Mouse (Mus musculus): ENCODE results near the gene Chat.

The Chat gene

DNA sequence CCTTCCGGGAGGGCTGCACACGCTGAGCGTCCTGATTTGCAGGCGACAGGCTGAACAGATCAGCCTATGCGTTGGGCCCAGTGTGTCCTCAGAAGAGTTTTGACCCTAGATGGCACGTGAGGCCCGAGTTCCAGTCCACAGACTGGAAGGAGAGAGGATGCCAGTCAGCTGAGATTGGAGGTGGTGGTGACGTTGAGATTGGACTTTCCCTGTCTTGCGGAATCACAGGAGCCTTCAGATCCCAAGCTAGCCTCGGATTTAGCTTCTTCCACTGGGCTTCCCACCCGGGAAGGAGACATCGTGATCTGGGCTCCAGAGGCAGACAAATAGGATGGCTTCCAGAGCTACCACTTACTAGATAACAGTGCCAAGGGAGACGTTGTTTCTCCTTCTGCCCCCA lies at the start of gene Chat:
Gene Chat (minus strand): TSS at position 101 of the 400 bp plus-strand sequence.
- DNase-seq (ENCODE audit: low spot score): no peak

DNA sequence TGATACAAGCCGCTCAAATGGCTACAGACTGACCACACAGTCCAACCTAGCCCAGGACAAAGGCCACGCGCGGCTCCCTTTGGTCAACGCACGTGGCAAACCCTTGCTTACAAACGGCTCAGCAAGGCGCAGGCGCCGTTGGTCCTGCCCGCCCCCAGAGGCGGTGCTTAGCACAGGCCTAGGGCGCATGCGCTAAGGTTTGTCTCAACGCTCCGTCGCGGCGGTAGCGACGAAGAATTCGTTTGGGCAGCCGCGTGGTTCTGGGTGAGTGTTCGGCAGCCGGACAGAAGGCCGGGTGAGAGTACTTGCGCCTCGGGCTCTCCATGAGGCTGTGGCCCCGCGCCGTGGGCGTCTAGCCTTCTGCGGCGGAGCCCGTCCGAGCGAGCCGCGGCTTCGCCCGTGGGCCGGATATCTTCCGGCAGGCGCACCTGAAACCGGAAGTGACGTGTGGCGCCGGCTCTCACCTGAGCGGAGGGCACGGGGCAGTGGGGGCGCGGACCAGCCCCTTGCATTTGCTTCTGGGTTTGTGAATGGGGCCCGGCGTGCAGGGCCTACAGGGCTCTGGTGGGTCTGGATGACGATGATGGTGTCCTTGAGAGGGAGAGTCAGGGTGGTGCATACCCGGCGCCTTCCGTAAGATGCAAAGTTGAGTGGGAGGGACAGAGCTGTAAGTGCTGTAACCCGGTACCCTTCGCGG lies 47.7 kb upstream of the Chat start, which contains the start of gene Ercc6:
Gene Ercc6 (plus strand): TSS at position 186 of the 697 bp plus-strand sequence.
- peak; percentile 96 for DNase-seq (ENCODE audit: low spot score)

DNA sequence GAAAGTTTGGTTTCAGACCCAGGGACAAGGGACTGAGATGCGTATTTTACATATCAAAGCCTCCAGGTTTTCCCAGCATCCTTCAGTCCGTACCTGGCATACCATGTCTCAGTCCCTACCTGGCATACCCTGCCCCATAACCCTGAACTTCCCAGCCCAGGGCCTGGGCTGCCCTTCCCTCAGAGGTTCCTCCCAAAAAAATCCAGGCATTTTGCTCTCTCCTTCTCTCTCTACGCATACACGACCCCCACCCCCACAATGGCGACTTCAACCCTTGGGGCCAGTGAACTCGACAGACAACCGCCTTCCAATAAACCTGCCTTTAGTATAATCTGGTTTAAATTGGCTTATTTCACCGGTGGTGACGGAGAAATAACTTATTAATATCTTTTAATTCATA lies 47.1 kb upstream of the Chat start:
- no peak for DNase-seq (ENCODE audit: low spot score)

DNA sequence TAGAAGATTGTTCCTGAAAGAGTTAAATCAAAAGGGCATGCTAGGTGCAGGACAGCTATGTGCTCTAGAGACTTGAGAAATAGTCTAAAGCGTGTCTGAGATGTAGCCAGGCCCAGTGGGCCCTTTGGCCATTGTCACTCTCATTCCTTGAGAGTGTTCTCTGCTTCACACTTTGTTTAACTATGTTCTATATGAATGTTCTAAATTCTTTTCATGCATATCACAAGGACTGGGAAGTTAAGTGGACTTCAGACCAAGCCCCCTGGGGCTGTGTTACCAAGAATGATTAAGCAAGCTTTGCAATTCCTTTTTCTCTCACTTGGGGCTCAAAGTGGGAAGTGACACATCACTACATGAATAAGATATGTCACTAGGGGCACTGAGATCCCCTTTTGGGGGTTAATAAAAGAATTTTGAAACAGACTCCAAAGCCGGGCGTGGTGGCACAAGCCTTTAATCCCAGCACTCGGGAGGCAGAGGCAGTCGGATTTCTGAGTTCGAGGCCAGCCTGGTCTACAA lies 43.7 kb upstream of the Chat start:
- no peak for DNase-seq (ENCODE audit: low spot score)

DNA sequence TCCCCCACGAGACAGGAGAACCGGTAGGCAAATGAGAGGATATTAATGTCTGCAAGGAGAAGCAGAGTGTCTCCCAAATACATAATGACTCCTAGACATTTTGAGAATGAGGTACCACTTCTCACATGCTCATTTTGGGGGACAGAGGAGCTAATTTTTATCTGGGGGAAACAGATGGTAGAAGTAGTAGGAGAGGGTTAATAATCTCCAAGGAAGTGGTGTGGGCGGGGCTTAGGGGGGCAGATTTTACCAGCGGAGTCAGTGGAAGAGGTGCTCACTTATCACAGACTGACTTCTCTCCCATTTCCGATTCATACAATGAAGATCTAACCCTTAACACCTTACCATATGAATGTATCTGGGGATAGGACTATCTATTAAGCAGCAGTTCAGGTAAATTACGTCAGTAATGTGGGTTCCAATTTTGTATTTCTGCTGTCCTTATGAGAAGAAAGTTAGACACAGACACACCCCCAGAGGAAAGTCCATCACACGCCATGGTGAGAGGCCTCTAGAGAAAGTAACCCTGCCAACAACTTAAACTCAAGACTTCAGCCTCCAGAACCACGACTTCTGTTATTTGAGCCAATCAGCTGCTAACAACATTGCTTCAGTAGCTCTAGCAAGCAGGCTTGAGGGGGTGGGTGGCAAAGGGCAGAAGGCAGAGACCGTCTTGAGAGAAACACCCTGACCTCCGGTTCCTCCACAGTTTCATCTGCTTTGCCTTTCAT lies 42.5 kb upstream of the Chat start:
- no peak for DNase-seq (ENCODE audit: low spot score)

DNA sequence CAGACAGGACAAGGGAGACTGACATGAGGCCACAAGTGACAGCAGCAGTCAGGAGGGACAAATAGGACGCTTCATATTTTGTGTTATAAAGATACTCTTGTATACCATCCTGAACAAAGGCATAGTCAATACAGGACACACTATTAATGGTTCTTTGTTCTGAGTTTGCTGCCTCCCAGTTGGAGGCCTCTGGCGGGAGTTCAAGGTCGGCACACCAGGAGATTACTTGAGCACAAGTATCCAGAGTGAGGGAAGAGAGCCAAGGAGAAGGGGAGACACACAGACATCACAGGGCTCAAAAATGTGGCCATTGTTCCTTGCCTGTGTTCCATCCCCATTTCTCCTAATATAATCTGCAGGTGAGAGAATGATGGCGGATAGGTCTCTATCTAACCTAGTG lies 41.4 kb upstream of the Chat start:
- DNase-seq (ENCODE audit: low spot score): no peak

DNA sequence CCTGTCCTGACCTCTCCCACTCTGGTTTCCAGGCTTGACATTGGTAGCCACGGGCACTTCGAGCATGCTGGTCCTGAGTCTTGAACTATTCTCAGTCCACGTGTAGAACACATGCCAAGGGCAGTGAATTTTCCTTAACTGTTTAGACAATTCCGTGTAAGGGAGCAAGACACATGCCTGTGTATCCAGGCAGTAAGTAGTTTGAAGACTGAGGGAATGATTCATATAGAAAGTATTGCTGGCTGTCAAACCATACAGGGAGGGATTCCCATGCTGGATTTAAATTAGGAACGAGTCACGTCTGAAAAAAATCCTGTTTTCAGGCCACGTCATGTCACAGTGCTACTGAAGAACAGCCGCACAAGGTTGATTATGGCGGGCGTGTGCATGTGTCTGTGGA lies 40.5 kb upstream of the Chat start:
- no peak for DNase-seq (ENCODE audit: low spot score)

DNA sequence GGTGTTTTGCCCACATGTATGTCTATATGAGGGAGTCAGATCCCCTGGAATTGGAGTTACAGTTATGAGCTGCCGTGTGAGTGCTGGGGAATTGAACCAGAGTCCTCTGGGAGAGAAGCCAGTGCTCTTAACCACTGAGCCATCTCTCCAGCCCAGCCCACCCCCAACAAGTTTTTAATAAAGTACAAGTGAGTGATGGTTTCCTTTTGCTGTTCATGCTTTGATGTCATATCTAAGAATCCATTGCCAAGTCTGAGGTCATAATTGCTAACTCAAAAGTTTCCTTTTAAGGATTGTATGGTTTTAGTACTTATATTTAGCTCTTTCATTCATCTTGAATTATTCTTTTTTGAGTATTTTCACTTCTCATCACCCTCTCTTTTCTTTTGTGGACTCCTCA lies 38.1 kb upstream of the Chat start:
- no peak for DNase-seq (ENCODE audit: low spot score)

DNA sequence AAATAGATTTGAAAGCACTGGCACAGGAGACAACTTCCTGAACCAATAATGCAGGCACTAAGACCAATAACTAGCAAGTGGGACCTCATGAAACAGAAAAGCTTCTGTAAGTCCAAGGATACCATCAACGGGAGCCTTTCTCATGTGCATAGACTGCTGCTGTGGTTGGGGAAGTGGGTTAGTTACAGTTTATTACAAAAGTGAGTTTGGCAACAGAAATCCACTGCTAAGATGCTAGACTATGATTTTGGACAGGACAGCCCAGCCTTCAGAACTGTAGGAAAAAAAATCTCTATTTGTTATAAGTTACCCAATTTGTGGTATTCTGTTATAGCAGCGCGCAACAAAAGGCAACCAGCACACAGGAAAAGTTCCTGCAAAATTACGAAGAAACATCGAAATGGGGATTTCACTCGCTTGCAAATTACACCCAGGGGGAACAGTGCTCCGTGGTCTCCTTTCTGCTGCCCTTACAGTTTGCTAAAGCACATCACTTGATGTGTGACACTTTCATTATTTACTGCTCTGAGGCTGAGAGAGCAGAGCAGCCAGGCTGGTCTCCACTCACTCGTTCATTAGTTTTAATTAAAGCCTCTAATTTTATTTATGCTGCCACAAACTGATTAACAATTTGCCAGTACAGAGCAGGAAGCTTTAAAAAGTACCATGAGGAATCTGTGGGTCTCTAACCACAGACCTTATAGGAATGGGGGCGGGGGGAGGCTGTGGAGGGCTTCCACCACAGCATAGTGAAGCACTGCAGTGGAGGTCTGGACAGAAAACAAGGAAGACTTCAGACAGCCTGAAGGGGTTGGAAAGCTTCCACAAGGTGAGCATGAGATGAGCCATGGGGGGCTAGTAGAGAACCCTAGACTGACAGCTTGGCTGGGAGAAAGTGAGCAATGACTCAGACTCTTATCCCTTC lies 37.2 kb upstream of the Chat start:
- DNase-seq (ENCODE audit: low spot score): no peak

DNA sequence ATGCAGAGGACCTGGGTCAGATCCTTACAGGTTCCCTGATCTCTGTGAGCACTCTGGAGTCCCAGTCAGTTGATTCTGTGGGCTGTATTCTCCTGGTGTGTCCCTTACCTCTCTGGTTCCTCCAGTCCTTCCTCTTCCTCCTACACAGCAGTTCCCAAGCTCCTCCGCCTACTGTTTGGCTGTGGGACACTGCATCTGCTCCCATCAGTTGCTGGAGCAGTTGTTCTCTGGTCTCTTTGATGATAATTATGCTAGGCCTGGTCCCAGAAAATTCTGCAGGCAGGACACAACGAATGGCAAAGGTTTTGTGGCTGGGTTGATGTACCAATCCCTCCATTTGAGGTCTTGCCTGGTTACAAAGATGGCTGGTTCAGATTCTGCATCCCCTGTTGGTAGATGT lies 35.5 kb upstream of the Chat start:
- DNase-seq (ENCODE audit: low spot score): no peak

DNA sequence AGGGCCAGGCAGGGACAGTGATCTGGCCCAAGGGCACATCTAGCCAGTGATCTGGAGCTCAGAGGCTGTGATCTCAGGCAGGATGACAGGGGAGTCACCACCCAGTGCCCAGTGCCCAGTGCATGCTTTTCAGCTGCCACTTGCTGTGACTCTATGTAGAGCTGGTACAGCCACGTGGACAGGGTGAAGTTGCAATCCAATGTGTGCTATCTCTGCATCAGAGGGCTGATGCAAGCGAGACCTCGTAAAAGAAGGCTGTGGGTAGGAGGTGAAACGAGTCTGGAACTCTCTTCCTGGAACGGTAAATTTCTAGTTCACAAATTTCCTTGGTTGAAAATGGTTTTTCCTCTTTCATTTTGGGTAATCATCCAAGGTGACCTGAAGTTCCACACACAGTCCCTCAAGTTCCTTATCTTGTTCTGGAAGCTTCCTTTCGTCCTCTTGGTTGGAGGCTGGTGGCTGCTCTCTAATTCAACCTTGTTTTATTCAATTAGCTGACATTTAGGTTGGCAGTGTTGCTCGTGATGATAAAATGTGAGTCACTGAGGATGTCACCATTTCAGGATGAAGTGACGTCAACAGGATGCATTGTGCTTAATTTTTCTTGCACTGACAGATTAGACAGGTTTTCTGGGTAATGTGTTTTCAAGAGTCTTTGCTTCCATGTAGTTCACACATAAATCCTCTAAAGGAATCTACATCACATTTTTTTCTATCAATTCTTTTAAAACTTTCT lies 30.5 kb upstream of the Chat start:
- no peak for DNase-seq (ENCODE audit: low spot score)

DNA sequence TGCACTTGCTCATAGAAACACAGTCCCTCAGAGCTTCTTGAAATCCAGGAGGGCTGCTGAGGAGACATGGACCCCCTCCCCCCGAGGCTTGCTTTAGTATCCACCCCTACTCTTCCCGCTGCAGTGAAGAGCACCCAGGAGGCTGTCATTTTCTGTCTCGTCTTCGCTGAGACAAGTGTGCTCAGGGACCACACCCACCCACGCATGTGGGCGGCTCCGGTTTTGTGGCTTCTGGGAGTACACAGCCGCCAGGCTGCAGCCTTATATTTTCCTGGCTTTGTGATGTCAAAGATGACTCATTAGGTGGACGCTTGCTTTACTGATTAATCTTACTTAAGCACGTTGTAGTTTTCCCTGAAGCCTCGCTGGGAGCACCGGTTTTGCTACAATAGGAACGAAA lies 26.7 kb upstream of the Chat start:
- no peak for DNase-seq (ENCODE audit: low spot score)

DNA sequence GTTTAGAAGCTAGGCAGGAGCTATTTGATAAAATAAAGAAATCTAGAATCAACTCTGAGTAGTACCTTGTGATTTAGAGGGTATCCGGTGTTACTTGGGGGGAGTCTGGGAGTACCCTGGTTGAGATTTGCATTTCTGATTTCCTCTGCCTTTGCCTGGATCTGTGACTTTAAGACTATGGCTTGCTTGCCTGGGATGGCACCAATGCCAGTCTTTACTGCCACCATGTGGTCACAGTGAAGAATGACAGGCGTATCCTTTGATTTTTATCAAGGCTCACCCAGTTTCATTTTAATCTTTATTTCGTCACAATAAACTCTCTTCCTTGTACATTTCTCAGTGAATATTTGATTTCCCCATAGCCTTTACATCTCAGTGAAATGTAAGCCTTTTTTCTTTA lies 16.3 kb upstream of the Chat start:
- DNase-seq (ENCODE audit: low spot score): peak; percentile 12

DNA sequence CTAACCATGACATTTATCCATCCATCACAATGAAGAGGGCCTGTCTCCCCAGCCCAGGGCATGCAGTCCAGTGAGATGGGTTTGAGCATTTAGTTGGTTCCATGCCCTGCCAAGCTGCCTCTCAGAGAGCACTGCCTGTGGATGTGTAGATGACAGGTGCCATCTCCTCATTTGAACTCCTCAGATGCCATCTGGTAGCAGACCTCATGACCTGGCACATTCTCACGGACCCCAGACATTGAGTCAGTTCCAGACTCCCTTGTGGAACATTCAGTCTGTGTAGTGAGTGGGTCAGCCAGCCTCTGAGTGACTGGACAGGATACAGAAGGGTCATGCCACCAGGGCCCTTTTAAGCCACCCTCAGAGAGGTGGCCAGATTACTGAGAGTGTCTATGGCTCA lies 11.8 kb upstream of the Chat start:
- no peak for DNase-seq (ENCODE audit: low spot score)

DNA sequence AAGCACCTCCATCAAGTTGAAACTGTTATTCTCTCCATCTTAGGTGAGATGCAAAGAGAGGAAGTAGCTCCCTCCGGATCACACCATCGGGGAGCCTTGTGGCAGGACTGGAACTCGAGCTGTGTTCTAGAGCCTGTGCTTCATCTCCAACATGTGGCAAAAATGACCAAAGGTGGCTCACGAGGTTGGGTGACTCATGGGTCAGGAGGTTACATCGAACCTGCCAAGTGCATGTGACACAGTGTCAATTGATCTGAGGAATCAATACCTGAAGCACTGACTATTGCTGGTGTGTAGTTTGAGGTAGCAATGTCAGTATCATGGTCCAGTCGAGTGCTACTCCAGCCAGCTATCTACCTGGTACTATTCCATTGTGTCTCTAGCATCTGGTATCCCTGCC lies 10.8 kb upstream of the Chat start:
- no peak for DNase-seq (ENCODE audit: low spot score)

DNA sequence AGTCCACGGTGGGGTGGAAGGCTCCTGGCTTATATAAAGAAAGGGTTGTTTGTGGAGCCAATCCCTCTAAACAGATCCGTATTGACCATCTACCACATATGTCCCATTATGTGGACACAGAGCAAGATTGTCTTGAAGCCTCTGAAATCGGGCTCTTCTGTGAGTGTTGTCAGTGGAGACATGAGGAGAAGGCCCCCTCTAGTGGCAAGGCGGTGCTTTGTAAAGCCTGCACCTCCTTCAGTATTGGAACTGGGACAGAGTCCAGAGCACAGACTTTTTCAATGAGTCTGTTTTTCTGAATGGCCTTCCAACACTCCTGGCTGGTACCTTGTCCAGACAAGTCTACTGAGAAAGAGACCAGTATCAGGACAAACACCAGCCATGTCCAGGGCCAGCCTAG lies 7.2 kb upstream of the Chat start:
- DNase-seq (ENCODE audit: low spot score): peak; percentile 30

DNA sequence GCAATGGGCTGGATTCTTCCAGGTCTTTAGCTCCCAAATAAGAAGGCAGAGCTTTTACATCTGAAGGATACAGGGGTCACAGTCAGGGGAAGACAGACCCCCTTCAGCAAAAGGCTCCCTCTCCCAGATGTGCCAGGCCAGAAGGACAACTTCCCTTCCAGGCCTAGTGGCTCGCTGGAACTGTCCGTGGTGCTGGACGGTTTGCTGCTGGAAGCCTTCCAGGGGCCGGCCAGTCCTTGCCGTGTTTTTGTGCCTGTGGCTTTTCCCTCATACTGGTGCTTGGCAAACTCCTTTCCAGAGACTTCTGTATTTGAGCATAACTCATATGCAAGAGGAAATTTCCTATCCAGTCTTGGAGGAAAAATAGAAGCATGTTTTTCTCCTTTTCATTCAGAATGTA lies 1.8 kb upstream of the Chat start:
- DNase-seq (ENCODE audit: low spot score): peak; percentile 54

DNA sequence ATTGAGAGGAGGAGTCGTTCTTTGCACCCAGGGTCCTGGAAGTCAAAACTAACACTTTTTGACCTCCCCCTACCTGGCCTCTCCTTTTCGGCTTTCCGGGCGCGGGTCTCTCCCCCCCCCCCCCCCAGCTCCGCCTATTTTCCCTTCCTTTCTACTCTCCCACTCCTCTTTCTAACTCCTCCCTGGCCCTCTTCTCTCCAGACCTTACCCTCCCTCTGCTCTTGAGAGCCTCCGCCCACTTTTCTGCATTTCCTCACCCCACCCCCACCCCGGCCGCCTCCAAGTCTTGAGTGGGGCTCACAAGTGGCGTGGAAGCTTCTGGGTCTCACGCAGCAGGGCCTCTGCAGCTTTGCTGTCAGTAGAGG lies 301 bp downstream of the Chat start:
- DNase-seq (ENCODE audit: low spot score): no peak

DNA sequence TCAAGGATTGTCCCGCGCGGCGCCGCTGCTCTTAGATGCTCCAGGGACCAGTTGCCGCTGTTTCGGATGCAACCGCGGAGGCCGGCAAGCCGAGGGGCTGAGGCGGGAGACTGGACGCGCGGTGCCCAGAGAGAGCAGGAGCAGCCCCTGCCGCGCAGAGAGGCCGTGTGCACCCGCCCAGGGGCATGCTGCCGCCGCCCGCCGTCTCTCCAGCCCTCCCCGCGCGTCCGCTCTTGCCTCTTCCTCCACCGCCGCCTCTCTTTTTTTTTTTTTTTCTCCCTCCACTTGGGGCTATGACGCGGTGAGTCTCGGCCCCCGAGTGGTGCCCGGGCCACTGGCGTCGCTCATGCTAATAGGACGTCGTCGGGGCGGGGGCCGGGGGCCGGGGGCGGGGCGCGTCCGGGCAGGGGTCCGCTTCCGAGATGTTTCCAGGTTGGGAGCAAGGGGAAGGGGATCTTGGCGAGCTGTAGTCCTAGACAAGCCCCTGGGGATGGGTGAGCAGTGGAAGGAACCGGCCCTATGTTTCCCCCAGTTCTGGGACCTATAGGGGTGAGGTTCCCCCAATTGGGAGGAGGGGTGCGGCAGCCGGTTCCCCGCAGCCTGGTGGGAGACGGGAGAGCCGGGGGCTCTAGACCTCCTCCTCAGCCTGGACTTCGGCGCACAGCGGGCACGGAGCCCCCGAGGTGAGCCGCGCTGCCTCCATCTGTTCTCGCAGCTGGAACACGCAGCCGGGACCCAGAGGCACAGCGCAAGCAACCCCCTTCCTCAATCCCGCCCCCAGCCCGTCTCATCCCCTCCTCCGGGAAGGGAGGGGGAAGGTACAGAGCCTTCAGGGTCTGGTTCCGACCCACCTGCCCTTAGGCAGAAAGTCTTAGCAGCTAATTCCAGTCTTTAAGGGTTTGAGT lies 936 bp downstream of the Chat start, which contains the start of gene Slc18a3:
Gene Slc18a3 (minus strand): TSS at position 250 of the 905 bp plus-strand sequence.
- DNase-seq (ENCODE audit: low spot score): no peak

DNA sequence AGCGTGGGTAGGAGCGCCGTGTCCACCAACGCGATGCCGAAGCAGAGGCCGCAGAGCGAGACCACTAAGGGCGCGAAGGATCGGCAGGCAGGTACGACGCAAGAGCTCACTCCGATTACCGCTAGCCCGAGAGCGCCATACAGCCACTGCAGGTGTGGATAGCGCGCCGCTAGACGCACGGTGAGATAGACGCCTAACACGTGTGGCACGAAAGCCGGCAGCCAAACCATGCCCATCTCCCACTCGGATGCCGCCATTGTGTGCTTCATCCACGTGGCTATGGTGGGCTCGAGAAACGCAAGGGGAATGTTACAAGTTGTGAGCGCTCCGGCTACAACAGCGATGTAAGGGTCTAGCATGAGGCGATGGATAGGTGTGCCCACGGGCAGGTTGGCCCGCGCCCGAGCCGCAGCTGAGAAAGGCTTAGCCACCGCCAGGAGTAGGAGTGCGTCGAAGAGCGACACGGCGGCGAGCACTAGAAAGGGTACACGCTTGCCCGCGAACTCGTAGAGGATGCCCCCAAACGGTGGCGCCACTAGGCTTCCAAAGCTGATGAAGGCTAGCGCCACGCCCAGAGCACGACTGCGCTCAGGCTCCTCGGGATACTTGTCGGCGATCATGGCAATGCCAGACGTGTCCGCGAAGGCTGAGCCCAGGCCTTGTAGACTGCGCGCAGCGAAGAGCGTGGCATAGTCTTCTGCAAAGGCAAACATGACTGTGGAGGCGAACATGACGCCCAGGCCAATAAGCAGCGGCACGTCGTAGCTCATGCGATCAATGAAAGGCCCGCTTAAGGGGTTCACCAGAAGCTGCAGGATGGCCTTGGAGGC lies 2.4 kb downstream of the Chat start:
- DNase-seq (ENCODE audit: low spot score): no peak

All from urinary bladder, postnatal 25 days (tissue).